Mouse (Mus musculus) kidney, adult 11 months (tissue): Measurements from ENCODE around the gene Dohh.

ENCODE experiments used
- DNase-seq: peaks from one replicate; pipeline ENCODE4 v3.0.0; 2022

Gene Dohh

GRCm38 (mm10) chr10:81406504-81407440 is 22.5 kb downstream of the Dohh start:
- DNase-seq: no peak

DNA sequence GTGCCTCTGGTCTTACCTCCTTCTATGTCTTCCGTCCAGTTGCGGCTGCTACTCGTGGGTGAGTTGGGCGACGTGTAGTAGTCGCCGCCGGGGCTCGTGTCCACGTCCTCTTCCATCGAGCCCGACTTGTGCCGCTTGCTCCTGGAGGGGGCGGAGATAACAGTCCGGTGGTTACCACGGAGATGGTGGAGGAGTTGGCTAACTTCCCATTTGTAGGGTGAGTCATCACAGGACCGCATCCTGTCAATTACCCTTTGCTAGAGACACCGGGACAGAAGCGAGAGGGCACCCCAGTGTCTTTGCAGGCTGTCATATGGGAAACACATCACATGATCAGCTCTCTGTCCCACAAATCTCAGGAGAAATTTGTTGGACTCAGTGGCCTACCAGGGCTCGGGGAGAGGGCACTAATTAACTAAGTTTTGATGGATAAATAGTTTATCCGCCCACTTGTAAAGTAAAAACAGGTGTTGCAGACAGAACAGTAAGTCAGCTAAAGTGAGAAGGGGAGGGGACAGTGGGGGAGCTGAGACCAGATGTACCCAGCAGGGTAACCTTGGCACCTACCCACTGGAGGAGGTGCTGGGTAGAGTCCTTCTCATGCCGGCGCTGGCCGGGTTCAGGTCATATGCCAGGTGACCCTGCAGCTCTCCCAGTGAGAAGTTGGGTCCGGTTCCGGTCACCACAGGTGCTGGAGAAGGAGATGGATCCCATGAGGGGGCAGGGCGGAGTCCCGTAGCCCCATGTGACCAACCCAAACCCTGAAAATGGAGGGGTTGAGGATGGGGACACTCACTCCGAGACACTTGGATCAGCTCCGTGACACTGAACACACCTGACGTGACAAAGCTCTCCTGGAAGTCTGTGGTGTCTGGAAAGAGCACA is 23.6 kb downstream of the Dohh start:
- peak; percentile 94 for DNase-seq

- no peak for DNase-seq
Observed at GRCm38 (mm10) chr10:81408424-81408729, 24.1 kb downstream of the Dohh start.

GRCm38 (mm10) chr10:81408871-81409291 is 24.7 kb downstream of the Dohh start:
- peak; percentile 90 for DNase-seq

- DNase-seq: no peak
Observed at GRCm38 (mm10) chr10:81409330-81409729, 25.1 kb downstream of the Dohh start.

DNA sequence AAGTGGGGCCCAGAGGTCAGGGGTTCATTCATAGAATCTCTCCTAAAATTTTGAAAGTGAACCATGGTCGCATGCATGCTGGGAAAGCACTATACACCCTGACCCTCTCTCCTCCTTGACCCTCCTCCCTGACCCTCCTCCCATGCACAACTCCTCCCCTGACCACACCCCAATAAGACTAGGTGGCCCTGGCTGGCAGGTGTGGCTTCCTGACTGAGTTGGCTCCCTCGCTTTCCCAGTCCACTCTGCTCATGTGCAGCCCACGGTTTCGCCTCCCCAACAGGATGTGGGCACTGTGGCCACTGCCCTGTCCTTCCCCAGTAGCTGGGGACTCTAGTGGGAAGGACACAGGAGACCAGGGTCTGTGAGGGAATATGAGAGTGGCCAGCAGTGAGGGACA is 26.1 kb downstream of the Dohh start:
- no peak for DNase-seq

GRCm38 (mm10) chr10:81410981-81411380 is 26.8 kb downstream of the Dohh start:
- DNase-seq: no peak

GRCm38 (mm10) chr10:81411471-81412400 is 27.5 kb downstream of the Dohh start:
- DNase-seq: peak; percentile 93

GRCm38 (mm10) chr10:81412586-81413309 is 28.5 kb downstream of the Dohh start:
- peak; percentile 51 for DNase-seq

- DNase-seq: peak; percentile 92
Observed at GRCm38 (mm10) chr10:81413310-81414261, 29.4 kb downstream of the Dohh start.

DNA sequence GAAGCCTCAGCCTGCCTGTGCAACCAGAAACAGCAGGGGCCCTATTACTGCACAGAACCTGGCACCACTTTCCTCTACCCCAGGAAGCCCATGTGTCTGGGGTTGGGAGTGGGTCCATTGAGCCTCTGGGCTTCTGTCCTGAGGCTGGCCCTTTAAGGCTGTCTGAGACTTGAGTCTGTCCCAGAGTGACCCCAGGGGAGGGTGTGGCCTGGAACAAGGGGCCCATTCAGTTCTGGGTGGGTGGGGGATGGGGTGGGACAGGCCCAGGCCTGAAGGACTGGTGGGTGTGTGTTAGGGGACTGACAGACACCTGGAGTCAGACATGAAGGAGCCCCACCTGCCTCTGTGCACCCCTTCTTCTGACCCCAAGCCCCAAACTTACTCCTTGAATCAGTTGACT is 30.5 kb downstream of the Dohh start:
- peak; percentile 71 for DNase-seq

DNA sequence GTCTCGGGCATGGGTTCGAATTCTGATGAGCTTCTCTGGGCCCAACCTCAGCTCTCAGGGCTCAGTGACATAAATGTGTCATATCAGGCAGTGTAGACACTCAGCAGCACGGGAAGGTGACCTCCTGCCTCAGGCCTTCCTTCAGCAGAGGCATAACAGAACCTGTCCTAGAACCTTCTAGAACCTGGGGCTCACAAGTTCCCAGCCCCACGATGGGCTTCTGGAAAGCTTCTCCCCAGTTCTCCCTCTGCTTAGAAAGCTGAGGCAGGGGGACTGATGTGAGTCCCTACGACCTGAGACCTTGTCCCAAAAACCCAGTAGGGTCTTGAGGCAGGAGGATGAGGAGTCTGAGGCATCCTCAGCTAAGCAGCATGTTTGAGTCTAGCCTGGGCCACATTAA is 30.9 kb downstream of the Dohh start:
- DNase-seq: no peak

GRCm38 (mm10) chr10:81415549-81416310 is 31.5 kb downstream of the Dohh start:
- DNase-seq: no peak

DNA sequence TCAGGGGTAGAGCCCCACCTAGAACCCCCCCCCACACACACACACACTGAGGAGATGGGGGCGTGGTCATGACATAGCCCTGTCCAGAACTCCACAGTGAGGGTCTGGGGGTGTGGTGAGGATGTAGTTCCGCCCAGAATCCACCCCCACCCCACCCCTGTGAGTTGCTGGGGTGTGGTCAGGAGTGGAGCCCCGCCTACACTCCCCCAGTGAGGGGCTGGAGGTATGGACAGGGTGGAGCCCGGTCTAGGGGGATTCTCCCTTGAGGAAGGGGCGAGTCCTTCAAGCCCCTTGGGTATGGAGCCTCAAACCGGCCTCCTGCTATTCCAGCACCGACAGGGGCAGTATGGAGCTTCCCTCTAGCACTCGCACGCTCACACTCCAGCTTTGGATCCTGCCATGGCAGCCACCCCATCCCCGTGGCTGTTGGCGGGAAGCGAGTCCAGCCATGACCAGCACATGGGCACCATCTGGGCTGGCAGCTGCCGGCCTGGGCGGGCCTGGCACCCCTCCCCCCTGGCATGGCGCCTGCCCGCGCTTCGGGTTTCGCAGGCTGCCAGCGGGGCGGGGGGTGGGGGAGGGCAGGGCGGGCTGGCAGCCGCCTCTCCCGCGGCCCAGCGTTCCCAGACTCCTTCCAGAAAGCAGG is 32.5 kb downstream of the Dohh start:
- DNase-seq: peak; percentile 92

GRCm38 (mm10) chr10:81417227-81418215 is 33.3 kb downstream of the Dohh start:
- peak; percentile 35 for DNase-seq

DNA sequence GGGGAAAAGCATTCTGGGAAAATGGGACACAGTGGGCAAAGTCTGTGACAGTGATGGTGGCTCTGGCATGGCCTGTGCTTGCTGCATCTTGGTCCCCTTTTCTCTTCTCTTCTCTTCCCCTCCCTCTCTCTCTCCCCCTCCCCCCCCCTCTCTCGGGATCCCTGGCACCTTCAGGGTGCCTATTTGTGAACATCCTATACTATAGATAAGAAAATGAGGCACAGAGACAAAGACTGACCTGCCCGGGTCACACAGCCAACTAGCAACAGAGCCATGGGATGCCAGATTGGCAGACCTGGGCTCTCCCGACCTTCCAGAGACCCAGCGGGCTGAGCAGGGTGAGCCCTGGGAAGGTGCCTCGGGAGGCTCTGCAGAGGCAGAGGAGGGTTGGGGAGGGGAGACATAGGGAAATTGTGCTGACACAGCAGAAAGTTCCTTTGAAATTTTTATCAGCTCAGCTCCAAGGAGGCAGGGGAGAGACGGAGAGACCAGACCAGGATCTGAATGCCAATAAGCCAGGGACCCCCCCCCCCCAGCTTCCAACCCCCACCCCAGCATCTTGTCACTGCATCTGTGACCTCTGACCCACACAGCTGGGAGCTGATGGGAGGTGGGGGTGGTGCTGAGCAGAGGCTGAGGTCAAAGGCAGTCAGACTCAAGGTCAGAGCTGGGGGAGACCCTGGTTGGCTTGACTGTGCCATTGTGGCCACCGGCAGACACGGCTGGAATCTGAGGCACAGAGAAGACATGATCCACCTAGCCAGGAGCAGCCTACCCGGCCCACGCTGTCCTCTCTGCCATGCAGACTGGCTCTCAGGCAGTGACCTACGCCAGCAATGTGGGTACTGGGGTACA is 34.2 kb downstream of the Dohh start:
- peak; percentile 8 for DNase-seq
